Mouse (Mus musculus) hindbrain, embryonic 10.5 days (tissue): ENCODE results near the gene Ntm. TPM values are rescaled to one million over a fixed set of nuclear protein-coding genes. Genes with fewer than 3 reads are reported as not detected.

Source experiments
- DNase-seq: peaks from one replicate; pipeline ENCODE4 v3.0.0-alpha.2; 2017; ENCODE audit warnings: low spot score
- H3K27ac ChIP-seq: fragments of 300-500 bp; sonication (generic); 2 replicates; pipeline ENCODE4 v1.5.1; 2016; ENCODE audit warnings: mild to moderate bottlenecking, moderate library complexity
- H3K27me3 ChIP-seq: fragments of 300-500 bp; sonication (generic); 2 replicates; pipeline ENCODE4 v1.6.1; 2016; ENCODE audit warnings: mild to moderate bottlenecking; ENCODE audit not compliant: poor library complexity, insufficient read depth, severe bottlenecking
- H3K36me3 ChIP-seq: fragments of 300-500 bp; sonication (generic); 2 replicates; pipeline ENCODE4 v1.6.1; 2016; ENCODE audit warnings: mild to moderate bottlenecking, moderate library complexity
- H3K4me1 ChIP-seq: fragments of 300-500 bp; sonication (generic); replicated peaks from 2 replicates; pipeline ENCODE4 v1.6.1; 2016; ENCODE audit warnings: mild to moderate bottlenecking
- H3K4me3 ChIP-seq: fragments of 300-500 bp; sonication (generic); 2 replicates; pipeline ENCODE4 v1.5.1; 2016; ENCODE audit warnings: mild to moderate bottlenecking, moderate library complexity
- H3K9me3 ChIP-seq: fragments of 300-500 bp; sonication (generic); 2 replicates; pipeline ENCODE4 v1.6.1; 2016; ENCODE audit warnings: mild to moderate bottlenecking, moderate library complexity
- WGBS: fragments of 180-500 bp; shearing (Covaris S2); methylation state at CpG from one replicate; pipeline ENCODE4 v1.1.7; 2016; 5-methylcytosine and 5-hydroxymethylcytosine counted together
- polyA plus RNA-seq: library from polyadenylated mRNA; unstranded; fragments of >200 nt; fragmentation: Nextera tagmentation; extraction: Ambion mirVana; gene quantifications from 2 replicates; pipeline ENCODE4 v1.2.1, GENCODE M21; 2016

The Ntm gene
- polyA plus RNA-seq, 1 experiment from 2014 or later = 12.1 TPM

GRCm38 (mm10) chr9:29558915-29559314, 404.0 kb downstream of the Ntm start:
- Histone ChIP-seq H3K4me3 (no peak overlapping the region), H3K36me3 (no peaks in the 10 kb centered on the region), H3K4me1 (no peaks in the 10 kb centered on the region), H3K9me3 (no peaks in the 10 kb centered on the region), H3K27ac (no peak overlapping the region), H3K27me3 (no peaks in the 10 kb centered on the region)
- DNase-seq = no peak
- WGBS = 85% methylated on average over 4 of the region's 4 CpGs

- Histone ChIP-seq H3K4me3 (no peak overlapping the region), H3K9me3 (no peaks in the 10 kb centered on the region), H3K4me1 (no peaks in the 10 kb centered on the region), H3K36me3 (no peaks in the 10 kb centered on the region), H3K27ac (no peak overlapping the region), H3K27me3 (no peaks in the 10 kb centered on the region)
- WGBS = 86% methylated on average over 8 of the region's 8 CpGs
- DNase-seq = no peak
Measured at GRCm38 (mm10) chr9:29550582-29550981, 412.4 kb downstream of the Ntm start.

GRCm38 (mm10) chr9:29550107-29550506, 412.8 kb downstream of the Ntm start:
- 93% methylated on average over 8 of the region's 8 CpGs for WGBS
- no peak overlapping the region for H3K27ac ChIP-seq
- no peak for DNase-seq
- no peak overlapping the region for H3K4me3 ChIP-seq
- no peaks in the 10 kb centered on the region for H3K36me3 ChIP-seq
- H3K27me3 ChIP-seq = no peaks in the 10 kb centered on the region
- H3K9me3 ChIP-seq = no peaks in the 10 kb centered on the region
- no peaks in the 10 kb centered on the region for H3K4me1 ChIP-seq

GRCm38 (mm10) chr9:29536415-29536814, 426.5 kb downstream of the Ntm start:
- Histone ChIP-seq H3K4me3 (no peak overlapping the region), H3K36me3 (no peaks in the 10 kb centered on the region), H3K27me3 (no peaks in the 10 kb centered on the region), H3K4me1 (0 out of 2 replicates have a peak, but pooled peaks cover 4% of the 10 kb centered on the region), H3K27ac (no peak overlapping the region), H3K9me3 (no peaks in the 10 kb centered on the region)
- DNase-seq = no peak
- WGBS = 91% methylated on average over 2 of the region's 2 CpGs

- 83% methylated on average over 6 of the region's 6 CpGs for WGBS
- H3K9me3 ChIP-seq = no peaks in the 10 kb centered on the region
- DNase-seq = no peak
Measured at GRCm38 (mm10) chr9:29534773-29535172, 428.2 kb downstream of the Ntm start.

GRCm38 (mm10) chr9:29534304-29534703, 428.6 kb downstream of the Ntm start:
- no peak for DNase-seq

More at GRCm38 (mm10) chr9:29534773-29535172, 428.2 kb downstream of the Ntm start:
- Histone ChIP-seq H3K4me1 (0 out of 2 replicates have a peak, but pooled peaks cover 4% of the 10 kb centered on the region), H3K27ac (no peak overlapping the region), H3K4me3 (no peak overlapping the region), H3K36me3 (no peaks in the 10 kb centered on the region), H3K27me3 (no peaks in the 10 kb centered on the region)

GRCm38 (mm10) chr9:29533556-29533955, 429.4 kb downstream of the Ntm start:
- Histone ChIP-seq H3K9me3 (no peaks in the 10 kb centered on the region), H3K4me1 (0 out of 2 replicates have a peak, but pooled peaks cover 4% of the 10 kb centered on the region), H3K27me3 (no peaks in the 10 kb centered on the region), H3K27ac (no peak overlapping the region), H3K4me3 (no peak overlapping the region), H3K36me3 (no peaks in the 10 kb centered on the region)
- 38% methylated on average over 1 of the region's 1 CpGs for WGBS
- no peak for DNase-seq

More at GRCm38 (mm10) chr9:29534304-29534703, 428.6 kb downstream of the Ntm start:
- no peak overlapping the region for H3K27ac ChIP-seq
- no peaks in the 10 kb centered on the region for H3K36me3 ChIP-seq
- no peaks in the 10 kb centered on the region for H3K27me3 ChIP-seq
- H3K4me3 ChIP-seq = no peak overlapping the region
- 64% methylated on average over 7 of the region's 7 CpGs for WGBS
- H3K9me3 ChIP-seq = no peaks in the 10 kb centered on the region
- 0 out of 2 replicates have a peak, but pooled peaks cover 4% of the 10 kb centered on the region for H3K4me1 ChIP-seq

- Histone ChIP-seq H3K36me3 (no peaks in the 10 kb centered on the region), H3K27ac (no peak overlapping the region), H3K9me3 (no peaks in the 10 kb centered on the region), H3K4me1 (0 out of 2 replicates have a peak, but pooled peaks cover 4% of the 10 kb centered on the region), H3K27me3 (no peaks in the 10 kb centered on the region), H3K4me3 (no peak overlapping the region)
- WGBS = 85% methylated on average over 6 of the region's 6 CpGs
- no peak for DNase-seq
Measured at GRCm38 (mm10) chr9:29531147-29531917, 431.6 kb downstream of the Ntm start.

- no peak overlapping the region for H3K4me3 ChIP-seq
- 72% methylated on average over 1 of the region's 1 CpGs for WGBS
- no peak overlapping the region for H3K27ac ChIP-seq
- H3K36me3 ChIP-seq = no peaks in the 10 kb centered on the region
- no peak for DNase-seq
- peaks cover 5% of the 10 kb centered on the region; the same call in 1 of the 2 replicates for H3K27me3 ChIP-seq
- no peaks in the 10 kb centered on the region for H3K9me3 ChIP-seq
- H3K4me1 ChIP-seq = no peaks in the 10 kb centered on the region
Measured at GRCm38 (mm10) chr9:29524109-29524508, 438.8 kb downstream of the Ntm start.

- H3K27me3 ChIP-seq = peaks cover 5% of the 10 kb centered on the region; the same call in 1 of the 2 replicates
- no peaks in the 10 kb centered on the region for H3K4me1 ChIP-seq
- H3K4me3 ChIP-seq = no peak overlapping the region
- no peaks in the 10 kb centered on the region for H3K36me3 ChIP-seq
- H3K27ac ChIP-seq = no peak overlapping the region
- DNase-seq = no peak
- H3K9me3 ChIP-seq = no peaks in the 10 kb centered on the region
- 78% methylated on average over 3 of the region's 3 CpGs for WGBS
Measured at GRCm38 (mm10) chr9:29523221-29523620, 439.7 kb downstream of the Ntm start.

- Histone ChIP-seq H3K36me3 (no peaks in the 10 kb centered on the region), H3K27ac (no peak overlapping the region), H3K9me3 (no peaks in the 10 kb centered on the region), H3K27me3 (peaks cover 11% of the 10 kb centered on the region; the same call in 1 of the 2 replicates), H3K4me3 (no peak overlapping the region), H3K4me1 (peaks cover 7% of the 10 kb centered on the region; the same call in 1 of the 2 replicates)
- no peak for DNase-seq
- WGBS = 61% methylated on average over 2 of the region's 2 CpGs
Measured at GRCm38 (mm10) chr9:29519181-29519580, 443.8 kb downstream of the Ntm start.

- 78% methylated on average over 2 of the region's 2 CpGs for WGBS
- DNase-seq = no peak
- no peak overlapping the region for H3K4me3 ChIP-seq
- H3K36me3 ChIP-seq = no peaks in the 10 kb centered on the region
- H3K4me1 ChIP-seq = peaks cover 17% of the 10 kb centered on the region
- no peak overlapping the region for H3K27ac ChIP-seq
- no peaks in the 10 kb centered on the region for H3K9me3 ChIP-seq
- peaks cover 11% of the 10 kb centered on the region; the same call in 1 of the 2 replicates for H3K27me3 ChIP-seq
Measured at GRCm38 (mm10) chr9:29516688-29517087, 446.3 kb downstream of the Ntm start.

- Histone ChIP-seq H3K4me1 (peaks cover 18% of the 10 kb centered on the region), H3K9me3 (no peaks in the 10 kb centered on the region), H3K27me3 (peaks cover 11% of the 10 kb centered on the region; the same call in 1 of the 2 replicates), H3K27ac (no peak overlapping the region), H3K4me3 (no peak overlapping the region), H3K36me3 (no peaks in the 10 kb centered on the region)
- peak; percentile 8 for DNase-seq
- WGBS = 57% methylated on average over 17 of the region's 17 CpGs
Measured at GRCm38 (mm10) chr9:29514588-29515356, 448.2 kb downstream of the Ntm start.
